Mouse (Mus musculus) kidney, postnatal 36 days (tissue): ENCODE measurements at regions not wholly inside any gene's neighbourhood (a gene's known extent, or its start where the extent isn't known, plus 50 kb on each side); places are given as distances from the start of the nearest gene placed in this dataset.

ENCODE experiments used
- DNase-seq, 2 experiments: peaks; one replicate each; pipeline ENCODE4 v3.0.0; 2021 to 2022; ENCODE audit warnings: mixed read lengths in 2 of 2

DNA sequence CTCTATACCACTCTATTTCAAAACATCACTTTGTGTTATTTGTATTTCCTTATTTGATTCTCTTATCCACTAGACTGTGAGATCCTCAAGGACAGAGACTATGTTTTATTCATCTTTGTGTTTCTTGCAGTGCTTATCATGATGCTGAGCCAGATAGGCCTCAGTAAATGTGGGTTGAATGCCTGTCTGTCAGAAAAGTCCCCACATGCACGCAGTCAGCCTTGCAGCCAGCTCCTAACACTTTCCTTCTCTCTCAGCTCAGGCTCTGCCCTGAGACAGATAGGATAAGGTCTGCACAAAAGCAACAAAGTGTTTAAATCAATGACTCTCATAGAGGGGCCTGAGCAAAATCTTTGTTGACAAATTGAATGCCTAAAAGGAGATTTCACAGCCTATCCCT lies 600.0 kb downstream of the Gm9195 start:
- DNase-seq = no peak

DNA sequence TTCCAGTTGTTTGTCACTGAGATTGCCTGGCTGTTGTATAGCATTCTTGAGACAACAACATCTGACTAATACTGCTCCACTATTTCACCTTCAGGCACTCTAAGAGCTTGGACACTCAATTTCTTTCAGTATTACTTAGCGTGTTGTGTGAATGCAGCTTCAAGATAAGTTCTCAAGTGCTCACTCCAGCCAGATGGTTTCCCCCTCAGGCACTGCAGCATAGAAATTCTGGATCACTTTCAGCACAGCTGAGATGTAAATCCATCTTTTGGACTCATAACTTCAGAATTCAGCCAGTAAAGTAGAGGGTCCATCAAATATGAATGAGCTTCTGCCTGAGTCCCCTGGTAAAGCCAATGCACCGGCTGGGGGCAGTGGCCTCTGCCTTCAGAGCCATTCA lies 608.8 kb downstream of the Gm9195 start:
- DNase-seq = no peak

DNA sequence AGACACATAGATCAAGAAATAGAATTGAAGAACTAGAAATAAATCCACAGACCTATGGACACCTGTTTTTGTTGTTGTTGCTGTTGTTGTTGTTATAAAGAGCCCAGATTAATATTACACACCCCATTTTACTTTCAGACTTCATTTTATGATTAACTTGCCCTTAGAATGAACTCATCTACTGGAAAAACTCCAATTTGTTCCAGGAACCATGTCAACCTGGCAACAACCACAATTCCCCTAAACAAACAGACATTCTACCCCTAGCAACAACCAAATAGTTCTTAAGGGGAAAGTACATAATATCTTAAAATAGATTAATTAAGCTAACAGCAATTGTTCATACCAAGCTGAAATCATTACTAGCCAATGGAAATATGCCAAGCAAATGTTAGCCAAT lies 646.1 kb downstream of the Gm9195 start:
- DNase-seq = peak in 1 of 2 experiments; percentile 9

DNA sequence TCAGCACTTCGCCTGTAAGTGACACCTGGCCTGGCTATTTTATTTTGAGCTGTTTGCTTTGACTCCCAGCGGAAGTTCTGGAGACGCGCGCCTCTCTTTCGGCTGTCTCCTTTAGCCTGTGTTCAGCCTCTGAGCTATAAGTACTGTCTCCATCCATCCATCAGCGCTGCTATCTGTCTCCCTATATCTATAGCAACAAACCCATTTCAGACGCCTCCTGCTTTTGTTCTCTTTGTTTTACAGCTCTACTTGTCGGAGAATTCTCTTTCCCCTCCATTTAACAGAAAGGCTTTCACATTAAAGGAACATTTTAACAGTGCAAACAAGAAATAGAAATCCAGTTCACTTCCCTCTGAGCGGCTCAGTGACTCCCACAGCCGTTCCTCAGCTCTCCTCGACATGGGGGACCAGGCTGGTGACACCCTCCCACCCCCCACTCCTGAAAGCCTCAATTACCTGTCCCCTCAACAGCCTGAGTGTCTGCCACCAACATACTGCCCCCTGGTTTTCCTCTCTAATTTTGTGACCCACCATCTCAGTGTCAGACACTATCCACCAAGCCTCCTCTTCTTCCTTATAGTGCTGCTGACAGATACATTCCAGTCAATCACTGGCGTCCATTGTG lies 682.7 kb downstream of the Gm9195 start:
- no peak for DNase-seq

- no peak for DNase-seq
Measured at GRCm38 (mm10) chr14:71805624-71806023, 686.0 kb downstream of the Gm9195 start.

DNA sequence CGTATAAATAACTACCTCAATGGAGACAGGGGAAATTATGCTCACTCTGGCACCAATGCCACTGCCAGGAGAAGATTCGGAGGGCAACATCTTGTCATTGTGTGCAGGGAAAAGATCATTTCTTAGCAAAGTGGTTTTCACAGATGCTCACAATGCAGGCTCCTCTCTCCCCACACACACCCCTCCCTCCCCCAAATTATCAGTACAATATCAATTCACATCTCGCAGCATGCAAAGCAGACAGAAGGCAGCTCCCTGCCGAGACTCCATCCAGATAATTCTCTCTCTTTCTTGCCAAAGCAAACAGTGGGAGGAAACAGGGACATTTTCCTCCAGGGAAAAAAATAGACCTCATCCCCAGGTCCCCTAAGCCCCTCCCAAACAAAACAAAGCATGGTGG lies 691.8 kb downstream of the Gm9195 start:
- DNase-seq = no peak

- DNase-seq = no peak
Measured at GRCm38 (mm10) chr14:71795713-71796112, 695.9 kb downstream of the Gm9195 start.

DNA sequence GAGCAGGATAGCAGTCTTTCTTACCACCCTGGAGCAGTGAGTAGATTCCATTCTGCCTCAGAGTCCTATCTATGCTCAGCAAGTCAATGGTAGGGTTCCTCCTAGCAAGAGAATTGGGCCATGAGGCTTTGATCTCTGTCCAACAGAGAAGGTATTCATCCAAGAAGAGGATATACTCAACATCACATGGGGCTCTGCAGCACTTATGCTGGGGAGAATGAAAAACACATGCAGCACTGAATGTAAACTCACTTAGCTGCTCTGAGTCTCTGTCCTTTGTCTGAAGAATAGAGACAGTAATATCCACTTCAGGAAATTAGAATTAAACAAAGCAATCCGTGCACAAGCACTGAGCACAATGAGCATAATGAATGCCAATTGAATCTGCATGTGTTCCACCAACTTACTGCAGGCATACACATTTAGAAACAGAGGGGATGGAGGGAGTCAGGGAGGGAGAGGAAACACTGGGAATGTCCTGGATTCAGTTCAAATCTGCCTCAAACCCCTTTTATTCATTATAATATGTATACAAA lies 714.6 kb downstream of the Gm9195 start:
- DNase-seq = no peak

DNA sequence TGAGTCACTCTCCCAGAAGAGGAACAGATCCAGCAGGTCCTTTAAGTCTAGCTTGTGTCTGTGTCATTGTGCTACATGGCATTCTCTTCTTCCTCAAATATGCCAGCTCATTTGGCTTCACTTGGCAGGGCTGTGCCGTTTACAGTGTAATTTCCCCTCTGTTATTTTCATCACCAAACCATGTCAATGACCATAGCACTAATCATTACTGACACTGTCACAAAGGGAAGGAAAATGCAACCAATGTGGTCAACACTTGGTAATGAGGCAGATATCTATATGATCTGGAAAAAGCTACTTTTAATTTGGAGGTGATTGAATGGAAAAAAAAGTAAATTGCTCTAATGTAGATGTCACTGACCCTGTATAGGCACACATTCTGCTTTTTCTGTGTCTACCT lies 724.8 kb downstream of the Gm9195 start:
- no peak for DNase-seq

DNA sequence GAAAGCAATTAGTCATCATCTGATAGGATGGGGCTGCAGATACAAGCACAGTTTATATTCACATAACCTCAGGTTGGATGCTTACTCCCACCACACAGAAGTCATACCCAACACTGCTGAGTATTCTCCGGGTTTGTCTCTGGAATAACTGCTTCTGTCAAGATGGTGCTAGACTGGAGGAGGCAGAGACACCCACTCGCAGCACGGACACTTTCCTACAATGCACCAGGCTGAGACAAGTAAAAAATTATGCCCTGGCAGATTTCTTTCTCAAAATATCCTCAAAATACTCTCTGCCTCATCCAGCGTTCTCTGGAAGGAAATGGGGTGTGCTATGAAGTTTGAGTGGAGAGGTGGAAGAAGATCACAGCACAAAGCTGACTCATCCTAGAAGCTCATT lies 763.1 kb downstream of the Gm9195 start:
- no peak for DNase-seq

GRCm38 (mm10) chr14:71723526-71723925 lies 768.1 kb downstream of the Gm9195 start:
- no peak for DNase-seq

DNA sequence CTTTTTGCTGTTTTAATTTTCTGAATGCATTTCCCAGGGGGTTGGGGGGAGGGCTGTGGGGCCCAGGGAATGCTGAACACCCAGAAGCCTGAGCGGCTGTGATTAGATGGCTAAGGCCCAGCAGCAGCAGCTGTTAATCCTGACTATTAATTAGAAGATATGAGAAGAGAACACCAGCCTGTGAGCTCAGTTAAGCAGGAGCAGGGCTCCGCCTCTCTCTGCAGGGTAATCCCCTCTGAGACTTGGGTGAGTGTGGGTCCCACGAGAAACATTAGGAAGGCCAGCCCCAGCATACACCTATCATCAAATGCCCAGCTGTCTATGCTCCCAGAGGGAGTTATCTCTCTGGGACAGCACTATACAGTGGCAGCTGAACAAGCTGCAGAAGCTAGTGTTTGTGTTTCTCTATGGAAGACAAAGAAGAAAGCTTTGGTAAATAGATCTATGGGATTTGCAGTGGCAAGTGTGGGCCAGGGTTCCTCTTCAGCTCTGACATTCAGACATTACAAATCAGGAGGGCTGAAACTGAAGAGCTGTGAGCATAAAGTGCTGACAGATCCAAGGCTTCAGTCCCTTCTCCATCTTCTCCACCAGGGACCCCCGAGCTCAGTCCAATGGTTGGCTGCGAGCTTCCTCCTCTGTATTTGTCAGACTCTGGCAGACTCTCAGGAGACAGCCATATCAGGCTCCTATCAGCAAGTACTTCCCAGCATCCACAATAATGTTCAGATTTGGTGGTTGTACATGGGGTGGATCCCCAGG lies 781.9 kb downstream of the Gm9195 start:
- DNase-seq = no peak

GRCm38 (mm10) chr14:71692752-71693437 lies 798.7 kb downstream of the Gm9195 start:
- no peak for DNase-seq

- no peak for DNase-seq
Measured at GRCm38 (mm10) chr14:71674564-71674963, 817.1 kb downstream of the Gm9195 start.

- peak in 1 of 2 experiments; percentile 34 for DNase-seq
Measured at GRCm38 (mm10) chr14:71673837-71674236, 817.8 kb downstream of the Gm9195 start.

DNA sequence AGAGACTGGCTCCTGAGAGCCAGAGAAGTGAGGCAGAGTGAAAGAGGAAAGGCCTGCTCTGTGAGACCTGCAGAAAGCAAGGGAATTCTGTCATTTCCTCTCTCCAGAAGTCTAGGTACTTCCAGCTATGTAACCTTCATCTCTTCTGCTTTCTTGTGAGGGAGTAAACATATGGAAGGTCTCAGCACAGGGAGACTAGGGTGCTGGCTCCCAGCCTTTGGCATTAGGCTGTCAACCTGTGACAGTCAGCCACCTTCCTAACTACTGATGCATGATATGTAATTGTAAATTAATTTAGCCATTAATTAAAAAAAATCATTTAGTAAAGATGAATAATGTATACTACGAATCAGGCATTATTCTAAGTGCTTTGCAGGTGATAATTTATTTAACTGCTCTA lies 819.2 kb downstream of the Gm9195 start:
- DNase-seq = no peak

DNA sequence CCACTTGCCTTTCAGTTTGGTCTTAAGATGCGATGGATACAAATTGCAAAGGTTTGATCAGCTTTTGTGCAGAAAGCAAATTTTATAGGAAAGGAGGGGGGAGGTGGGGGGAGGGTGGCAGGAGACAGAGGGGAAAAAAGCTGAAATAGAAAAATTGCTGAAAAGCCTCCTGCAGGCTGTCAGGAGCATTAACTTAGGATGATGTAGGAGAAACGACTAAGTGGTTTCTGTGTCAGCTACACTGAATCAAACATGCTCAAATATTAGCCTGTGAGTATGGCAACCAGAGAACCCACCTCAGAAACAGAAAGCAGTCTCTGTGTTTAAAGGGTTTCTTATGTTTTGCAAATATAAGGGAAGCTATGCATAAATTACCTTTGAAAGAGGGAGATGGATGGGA lies 819.6 kb downstream of the Gm9195 start:
- DNase-seq = no peak

DNA sequence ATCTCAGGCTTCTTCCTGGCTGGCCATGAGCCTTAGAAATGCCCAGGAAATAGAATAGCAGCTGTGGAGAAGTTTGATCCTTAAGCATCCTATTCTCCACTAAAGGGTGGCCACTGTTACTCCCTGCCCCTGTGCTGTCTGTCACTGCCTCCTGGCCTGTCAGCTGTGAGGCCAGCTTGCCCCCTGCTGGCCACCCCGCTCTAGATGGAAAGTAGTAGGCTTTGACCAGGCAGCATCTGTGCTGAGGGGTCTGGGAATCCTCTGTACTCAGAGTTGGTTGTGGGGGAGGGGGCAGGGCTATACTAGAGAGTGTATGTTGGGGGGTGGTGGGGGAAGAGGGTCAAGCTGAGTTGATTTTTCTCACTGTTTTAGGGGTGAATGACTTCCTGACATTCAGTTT lies 821.2 kb downstream of the Gm9195 start:
- DNase-seq = peak; percentile 29 to 80

- DNase-seq = no peak
Measured at GRCm38 (mm10) chr14:71666656-71667055, 825.0 kb downstream of the Gm9195 start.

DNA sequence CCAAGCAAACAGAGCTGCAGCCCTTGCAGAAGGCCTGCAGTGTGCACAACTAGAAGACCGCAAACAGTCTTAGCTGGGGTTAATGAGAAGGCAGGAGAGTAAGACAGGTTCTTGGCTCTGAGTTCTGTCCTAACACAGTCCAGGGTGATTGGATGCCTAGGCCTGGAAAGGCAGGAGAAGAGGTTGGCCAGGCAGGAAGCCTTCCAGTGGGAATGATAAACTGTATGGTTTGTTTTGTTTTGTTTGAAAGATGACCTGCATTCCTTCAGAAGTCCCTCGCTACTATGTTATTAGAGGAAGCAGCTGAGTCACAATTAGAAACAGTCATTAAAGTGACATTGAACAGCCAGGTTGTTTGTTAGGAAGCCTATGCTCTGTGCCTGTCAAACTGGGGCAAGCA lies 831.5 kb downstream of the Gm9195 start:
- no peak for DNase-seq

DNA sequence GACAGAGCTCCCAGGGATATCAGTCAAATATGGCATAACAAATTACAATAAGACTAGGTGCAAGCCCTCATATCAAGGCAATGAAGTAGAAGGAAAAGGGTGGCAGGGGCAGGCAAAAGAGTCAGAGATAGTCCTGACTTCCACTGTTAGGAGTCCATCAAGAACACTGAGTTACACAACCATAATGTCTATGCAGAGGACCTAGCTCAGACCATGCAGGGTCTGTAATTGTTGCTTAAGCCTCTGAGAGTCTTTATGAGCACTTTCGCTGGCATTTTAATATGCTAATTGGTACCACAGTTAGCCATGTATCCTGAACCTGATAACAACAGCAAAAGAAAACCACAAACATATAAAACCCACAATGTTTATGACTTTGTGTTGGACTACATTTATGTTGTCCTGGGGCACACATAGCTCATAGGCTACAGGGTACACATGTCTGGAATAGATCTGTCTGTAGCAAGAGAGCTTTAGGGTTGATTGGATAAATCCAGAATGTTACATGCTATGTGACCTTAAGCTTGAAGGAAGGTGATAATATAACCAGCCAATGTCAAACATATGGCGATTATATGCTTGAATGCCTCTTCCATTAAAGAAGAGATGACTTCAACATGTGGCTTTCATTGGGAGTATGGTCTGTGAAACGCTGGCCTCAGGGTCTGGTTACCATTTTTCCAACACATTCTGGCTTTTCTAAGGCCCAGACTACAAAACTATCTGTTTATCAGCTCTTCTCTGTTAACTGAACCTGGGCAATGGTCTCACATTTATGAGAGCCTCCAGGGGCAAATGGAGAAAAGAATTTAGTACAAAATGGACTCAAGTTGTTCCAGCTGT lies 836.6 kb downstream of the Gm9195 start:
- no peak for DNase-seq

DNA sequence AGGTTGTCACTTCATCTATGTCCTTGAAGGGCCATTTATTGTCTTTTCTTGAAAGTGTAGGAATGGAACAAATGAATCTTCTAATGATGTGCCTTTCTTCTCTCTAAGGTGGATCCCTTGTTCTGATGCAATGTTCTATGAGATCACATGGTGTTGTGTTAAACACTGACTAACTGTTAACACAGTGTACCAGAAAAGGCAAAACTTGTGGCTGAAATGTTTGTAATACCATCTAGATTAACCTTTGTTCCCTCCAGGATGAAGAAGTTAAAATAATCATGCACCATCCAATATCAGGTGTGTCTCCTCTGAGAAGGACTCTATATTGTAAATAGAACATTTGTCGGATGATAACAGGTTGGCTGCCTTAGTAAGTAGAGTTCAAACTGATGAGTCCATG lies 849.1 kb downstream of the Gm9195 start:
- peak in 1 of 2 experiments; percentile 4 for DNase-seq

DNA sequence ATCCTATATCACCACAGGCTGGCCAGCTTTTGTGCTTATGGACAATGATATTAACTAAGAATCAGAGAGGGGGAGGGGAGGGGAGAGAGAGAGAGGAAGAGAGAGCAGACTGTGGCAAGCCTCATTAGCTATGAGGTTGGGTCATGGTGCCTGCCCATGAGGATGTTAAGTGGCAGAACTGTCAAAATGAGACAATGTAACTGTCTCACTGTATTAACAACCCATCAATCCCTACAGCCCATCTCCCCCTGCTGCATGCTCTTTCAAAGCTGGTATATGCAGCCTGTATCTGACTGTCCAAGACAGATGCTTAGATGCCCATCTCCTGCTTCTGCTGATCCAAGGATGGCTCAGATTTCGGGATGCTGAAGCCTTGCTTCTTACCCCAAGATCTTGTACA lies 852.6 kb downstream of the Gm9195 start:
- no peak for DNase-seq
